Mouse (Mus musculus) brain, embryonic 14.5 days (tissue): Measurements from ENCODE around the gene Arhgap29.

Experiments used
- CTCF ChIP-seq: fragments of 200-500 bp; IDR thresholded peaks from 2 replicates; pipeline ENCODE4 v1.5.1; 2012; ENCODE audit warnings: inconsistent platforms, mild to moderate bottlenecking, moderate library complexity, borderline replicate concordance; ENCODE audit not compliant: insufficient read depth, insufficient read length; ENCODE audit errors: extremely low read depth
- POLR2A ChIP-seq: fragments of 200-500 bp; IDR thresholded peaks from 2 replicates; pipeline ENCODE4 v1.6.1; 2012; ENCODE audit warnings: mild to moderate bottlenecking, inconsistent platforms, borderline replicate concordance; ENCODE audit not compliant: poor library complexity, insufficient read depth, insufficient read length, severe bottlenecking; ENCODE audit errors: extremely low read depth

GRCm38 (mm10) chr3:122009818-122010217, 57.5 kb downstream of the Arhgap29 start:
- TF ChIP-seq CTCF (no peak), POLR2A (no peak)
